Mouse (Mus musculus) gastrocnemius, adult 8-10 months (tissue): Measurements from ENCODE around the gene Zfp638. TPM values are rescaled to one million over a fixed set of nuclear protein-coding genes. Genes with fewer than 3 reads are reported as not detected.
"Not testable (repeated sequence)": the region's sequence is repeated elsewhere in the genome, so short reads cannot be mapped to it uniquely, and the experiment has no call there.

Experiments
- DNase-seq, 2 experiments: peaks; one replicate each; pipeline ENCODE4 v3.0.0; 2022; ENCODE audit warnings: low spot score in 2 of 2
- total RNA-seq, 4 experiments: library from RNA; stranded (reverse); gene quantifications; 2 replicates each; pipeline ENCODE4 v1.2.4; 2022

The Zfp638 gene
- total RNA-seq = 10 to 100 TPM; 32.2 to 49.2 (median 42.0) TPM

- DNase-seq = peak; percentile 87 to 88
These were observed at the start of gene Zfp638 for GRCm38 (mm10) chr6:83866954-83867597. TSS of gene Zfp638 (plus strand) at chr6:83867109.

- DNase-seq = no peak
These were observed 47.9 kb upstream of the Zfp638 start for GRCm38 (mm10) chr6:83818996-83819395.

- DNase-seq = no peak
These were observed 46.0 kb upstream of the Zfp638 start for GRCm38 (mm10) chr6:83820727-83821515.

GRCm38 (mm10) chr6:83821856-83822255 is 45.1 kb upstream of the Zfp638 start:
- DNase-seq = no peak

- DNase-seq = no peak
These were observed 35.8 kb upstream of the Zfp638 start for GRCm38 (mm10) chr6:83830941-83831605.

- DNase-seq = peak; percentile 98 to 99
These were observed 35.2 kb upstream of the Zfp638 start, which contains the start of gene Paip2b for GRCm38 (mm10) chr6:83831606-83832123. TSS of gene Paip2b (minus strand) at chr6:83831741.

- DNase-seq = not testable (repeated sequence)
These were observed 34.5 kb upstream of the Zfp638 start for GRCm38 (mm10) chr6:83832393-83832792.

GRCm38 (mm10) chr6:83836826-83837225 is 30.1 kb upstream of the Zfp638 start:
- no peak for DNase-seq

GRCm38 (mm10) chr6:83838046-83838445 is 28.9 kb upstream of the Zfp638 start:
- DNase-seq = no peak

GRCm38 (mm10) chr6:83840086-83840485 is 26.8 kb upstream of the Zfp638 start:
- DNase-seq = no peak

- DNase-seq = no peak
These were observed 22.0 kb upstream of the Zfp638 start for GRCm38 (mm10) chr6:83844913-83845312.

- peak; percentile 31 to 33 for DNase-seq
These were observed 20.8 kb upstream of the Zfp638 start for GRCm38 (mm10) chr6:83846141-83846540.

GRCm38 (mm10) chr6:83849446-83849845 is 17.5 kb upstream of the Zfp638 start:
- DNase-seq = peak in 1 of 2 experiments; percentile 22

- no peak for DNase-seq
These were observed 9.4 kb upstream of the Zfp638 start for GRCm38 (mm10) chr6:83857476-83857875.

GRCm38 (mm10) chr6:83860033-83860432 is 6.9 kb upstream of the Zfp638 start:
- DNase-seq = peak; percentile 73 to 75

GRCm38 (mm10) chr6:83863538-83863937 is 3.4 kb upstream of the Zfp638 start:
- DNase-seq = no peak

- DNase-seq = no peak
These were observed 486 bp upstream of the Zfp638 start for GRCm38 (mm10) chr6:83866423-83866822.

- peak; percentile 65 to 78 for DNase-seq
These were observed 983 bp downstream of the Zfp638 start for GRCm38 (mm10) chr6:83867598-83868585.

GRCm38 (mm10) chr6:83879815-83880214 is 12.9 kb downstream of the Zfp638 start:
- DNase-seq = no peak

- DNase-seq = no peak
These were observed 19.9 kb downstream of the Zfp638 start for GRCm38 (mm10) chr6:83886789-83887188.

- DNase-seq = no peak
These were observed 21.9 kb downstream of the Zfp638 start for GRCm38 (mm10) chr6:83888802-83889201.
